Mouse (Mus musculus) c-Kit-positive CD71-positive TER-119-positive erythroid progenitor cells, embryonic 14.5 days (primary cell): ENCODE results near the gene Shisa8.

Experiments used
- DNase-seq: peaks from one replicate; pipeline ENCODE4 v3.0.0-alpha.2; 2013; ENCODE audit warnings: low spot score

Shisa8 gene

GRCm38 (mm10) chr15:82172648-82173047 lies 40.0 kb downstream of the Shisa8 start:
- DNase-seq: no peak

GRCm38 (mm10) chr15:82170437-82171377 lies 41.9 kb downstream of the Shisa8 start:
- no peak for DNase-seq

GRCm38 (mm10) chr15:82169671-82170070 lies 42.9 kb downstream of the Shisa8 start:
- DNase-seq: no peak

- DNase-seq: no peak
Measured at GRCm38 (mm10) chr15:82167201-82168168, 45.1 kb downstream of the Shisa8 start.

- DNase-seq: no peak
Measured at GRCm38 (mm10) chr15:82166240-82167100, 46.1 kb downstream of the Shisa8 start.

GRCm38 (mm10) chr15:82165332-82166239 lies 47.0 kb downstream of the Shisa8 start:
- peak; percentile 82 for DNase-seq

- peak; percentile 53 for DNase-seq
Measured at GRCm38 (mm10) chr15:82164496-82164895, 48.1 kb downstream of the Shisa8 start.

GRCm38 (mm10) chr15:82164061-82164399 lies 48.6 kb downstream of the Shisa8 start:
- DNase-seq: peak; percentile 54

GRCm38 (mm10) chr15:82163356-82164060 lies 49.1 kb downstream of the Shisa8 start:
- no peak for DNase-seq

- no peak for DNase-seq
Measured at GRCm38 (mm10) chr15:82161965-82162600, 50.5 kb downstream of the Shisa8 start.

- DNase-seq: no peak
Measured at GRCm38 (mm10) chr15:82160731-82161640, 51.6 kb downstream of the Shisa8 start.

GRCm38 (mm10) chr15:82159471-82159870 lies 53.1 kb downstream of the Shisa8 start:
- no peak for DNase-seq

- no peak for DNase-seq
Measured at GRCm38 (mm10) chr15:82158243-82159035, 54.2 kb downstream of the Shisa8 start.

GRCm38 (mm10) chr15:82156902-82157301 lies 55.7 kb downstream of the Shisa8 start:
- no peak for DNase-seq

- DNase-seq: no peak
Measured at GRCm38 (mm10) chr15:82156298-82156697, 56.3 kb downstream of the Shisa8 start.
